Mouse (Mus musculus) C2C12 (cell line): ENCODE data around the gene Xylt1. TPM values are rescaled to one million over a fixed set of nuclear protein-coding genes. Genes with fewer than 3 reads are reported as not detected.

Experiments used
- H3K27me3 ChIP-seq: one replicate; pipeline ENCODE4 v1.6.1; 2011; ENCODE audit not compliant: control insufficient read depth, insufficient read depth, insufficient read length
- H3K36me3 ChIP-seq: one replicate; pipeline ENCODE4 v1.6.1; 2011; ENCODE audit not compliant: control insufficient read depth, insufficient read depth
- H3K4me3 ChIP-seq: one replicate; pipeline ENCODE4 v1.5.1; 2011; ENCODE audit warnings: mild to moderate bottlenecking, control low read depth; ENCODE audit not compliant: poor library complexity, insufficient read depth, severe bottlenecking
- H3K79me2 ChIP-seq: one replicate; pipeline ENCODE4 v1.6.1; 2011; ENCODE audit not compliant: control insufficient read depth, insufficient read depth
- H3K79me3 ChIP-seq: one replicate; pipeline ENCODE4 v1.6.1; 2011; ENCODE audit warnings: low read depth, control low read depth
- H3ac ChIP-seq: one replicate; pipeline ENCODE3; 2011; ENCODE audit warnings: low read depth; ENCODE audit not compliant: control insufficient read depth, insufficient read length
- CEBPB ChIP-seq: IDR thresholded peaks from one replicate; pipeline ENCODE4 v1.6.1; 2011; ENCODE audit warnings: low read depth, mild to moderate bottlenecking, control low read depth, moderate library complexity
- CTCF ChIP-seq: IDR thresholded peaks from one replicate; pipeline ENCODE4 v1.5.1; 2011; ENCODE audit not compliant: control insufficient read depth, insufficient read depth, insufficient read length
- FOSL1 ChIP-seq: IDR thresholded peaks from one replicate; pipeline ENCODE4 v1.8.0; 2011; ENCODE audit warnings: mild to moderate bottlenecking, low read length; ENCODE audit not compliant: poor library complexity, insufficient read depth, severe bottlenecking
- MAX ChIP-seq: IDR thresholded peaks from one replicate; pipeline ENCODE4 v1.6.1; 2011; ENCODE audit warnings: mild to moderate bottlenecking, control low read depth
- MYOD1 ChIP-seq: IDR thresholded peaks from one replicate; pipeline ENCODE4 v1.6.1; 2011; ENCODE audit warnings: low read depth; ENCODE audit not compliant: control insufficient read depth, insufficient read length
- MYOG ChIP-seq: IDR thresholded peaks from one replicate; pipeline ENCODE4 v1.6.1; 2011; ENCODE audit not compliant: control insufficient read depth, insufficient read length; ENCODE audit errors: extremely low read depth
- USF1 ChIP-seq: IDR thresholded peaks from one replicate; pipeline ENCODE4 v1.6.1; 2011; ENCODE audit warnings: low read depth, mild to moderate bottlenecking, control low read depth, moderate library complexity
- polyA plus RNA-seq: library from polyadenylated mRNA; unstranded; fragments of >200 nt; fragmentation: generic; extraction: Trizol; gene quantifications from one replicate; pipeline ENCODE4 v1.2.1, GENCODE M21; 2012; ENCODE audit warnings: missing spikeins

Xylt1 gene
- polyA plus RNA-seq, 1 experiment = not detected

DNA sequence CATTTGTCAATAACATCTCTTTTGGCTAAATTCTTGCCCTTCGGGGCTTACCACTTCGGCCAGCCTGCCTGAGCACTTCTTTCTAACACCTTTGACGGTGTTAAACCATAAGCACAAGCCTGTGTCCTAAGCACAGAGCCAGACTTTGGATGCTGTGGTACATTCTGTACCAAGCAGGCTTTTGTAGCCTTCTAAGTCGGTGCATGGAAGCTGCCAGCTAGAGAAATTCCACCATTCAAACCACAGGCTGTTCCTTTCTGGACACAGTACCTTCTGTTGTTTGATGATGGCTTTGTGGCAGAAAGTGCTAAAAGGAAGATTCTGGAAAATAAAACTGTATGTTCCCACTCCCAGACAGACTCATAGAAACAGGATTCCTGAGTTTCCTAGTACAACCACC is 277.4 kb downstream of the Xylt1 start:
- Histone ChIP-seq H3K4me3 (no peak overlapping the region), H3K36me3 (no peaks in the 10 kb centered on the region), H3K79me2 (no peaks in the 10 kb centered on the region), H3K79me3 (no peaks in the 10 kb centered on the region), H3ac (no peak overlapping the region), H3K27me3 (no peaks in the 10 kb centered on the region)
- no peak for TF ChIP-seq USF1
- TF ChIP-seq MYOG = no peak
- no peak for TF ChIP-seq CTCF
- no peak for TF ChIP-seq FOSL1
- no peak for TF ChIP-seq MYOD1
- TF ChIP-seq MAX = no peak
- TF ChIP-seq CEBPB = no peak

DNA sequence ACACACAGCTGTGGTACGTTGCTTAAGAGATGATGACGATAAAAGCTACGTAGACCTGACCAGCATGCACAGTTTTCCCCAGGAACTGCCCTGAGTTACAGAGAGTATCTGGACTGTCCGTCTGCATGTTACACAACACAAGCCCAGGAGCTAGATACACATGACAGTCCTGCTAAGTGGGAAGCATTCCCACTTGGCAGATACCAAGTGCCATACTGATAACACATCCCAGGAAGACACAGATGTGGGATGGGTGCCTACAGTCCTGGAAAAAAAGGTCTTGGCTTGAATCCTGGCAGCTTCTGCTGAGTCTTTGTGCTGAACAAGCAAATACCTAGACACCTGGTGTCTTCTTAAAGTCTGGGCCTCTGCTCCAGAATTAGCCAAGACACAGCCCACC is 278.0 kb downstream of the Xylt1 start:
- Histone ChIP-seq H3ac (no peak overlapping the region), H3K36me3 (no peaks in the 10 kb centered on the region), H3K79me3 (no peaks in the 10 kb centered on the region), H3K4me3 (no peak overlapping the region), H3K79me2 (no peaks in the 10 kb centered on the region), H3K27me3 (no peaks in the 10 kb centered on the region)
- no peak for TF ChIP-seq CEBPB
- no peak for TF ChIP-seq MYOG
- TF ChIP-seq FOSL1 = no peak
- TF ChIP-seq MAX = no peak
- TF ChIP-seq USF1 = no peak
- no peak for TF ChIP-seq MYOD1
- TF ChIP-seq CTCF = no peak

DNA sequence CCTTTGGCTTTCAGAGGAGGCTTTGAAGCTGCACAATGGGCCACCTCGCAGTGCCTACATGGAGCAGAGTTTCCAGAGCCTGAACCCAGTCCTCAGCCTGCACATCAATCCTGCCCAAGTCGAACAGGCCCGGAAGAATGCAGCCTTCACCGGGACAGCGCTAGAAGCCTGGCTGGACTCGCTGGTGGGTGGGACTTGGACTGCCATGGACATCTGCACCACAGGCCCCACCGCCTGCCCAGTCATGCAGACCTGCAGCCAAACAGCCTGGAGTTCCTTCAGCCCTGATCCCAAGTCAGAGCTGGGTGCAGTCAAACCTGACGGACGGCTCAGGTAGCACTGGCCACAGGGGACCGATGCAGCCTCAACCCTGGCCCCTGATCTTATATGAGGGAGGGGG is 286.5 kb downstream of the Xylt1 start:
- H3ac ChIP-seq = no peak overlapping the region
- H3K36me3 ChIP-seq = no peaks in the 10 kb centered on the region
- H3K79me2 ChIP-seq = no peaks in the 10 kb centered on the region
- no peak overlapping the region for H3K4me3 ChIP-seq
- no peaks in the 10 kb centered on the region for H3K79me3 ChIP-seq
- no peak for TF ChIP-seq CTCF
- TF ChIP-seq USF1 = no peak
- no peak for TF ChIP-seq FOSL1
- no peak for TF ChIP-seq MYOG
- TF ChIP-seq MAX = no peak
- no peak for TF ChIP-seq MYOD1
- H3K27me3 ChIP-seq = no peaks in the 10 kb centered on the region

DNA sequence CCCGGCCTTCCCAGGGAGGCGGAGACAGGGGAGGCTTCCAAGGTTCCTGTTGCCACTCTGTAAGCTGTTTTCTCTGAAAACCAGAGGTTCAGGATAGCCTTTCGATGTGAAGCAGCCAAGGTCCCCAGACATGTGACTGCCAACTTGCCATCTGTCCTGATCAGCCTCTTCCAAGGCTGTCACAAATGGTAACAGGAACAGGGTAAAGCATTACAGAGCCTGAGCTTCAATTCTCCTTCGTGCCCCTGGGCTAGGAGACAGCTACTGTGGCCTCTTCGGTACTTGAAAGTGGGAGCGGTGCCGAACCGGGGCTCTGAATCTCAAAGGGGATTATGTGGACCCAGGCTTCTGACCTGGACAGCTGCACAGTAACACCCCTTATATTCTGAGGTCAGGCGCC is 287.4 kb downstream of the Xylt1 start:
- TF ChIP-seq MAX = no peak
- TF ChIP-seq FOSL1 = no peak
- TF ChIP-seq MYOD1 = no peak
- no peak for TF ChIP-seq MYOG
- TF ChIP-seq USF1 = no peak
- no peak for TF ChIP-seq CEBPB
- no peak for TF ChIP-seq CTCF
- Histone ChIP-seq H3K4me3 (no peak overlapping the region), H3K36me3 (no peaks in the 10 kb centered on the region), H3K79me2 (no peaks in the 10 kb centered on the region), H3K79me3 (no peaks in the 10 kb centered on the region), H3ac (no peak overlapping the region), H3K27me3 (no peaks in the 10 kb centered on the region)

DNA sequence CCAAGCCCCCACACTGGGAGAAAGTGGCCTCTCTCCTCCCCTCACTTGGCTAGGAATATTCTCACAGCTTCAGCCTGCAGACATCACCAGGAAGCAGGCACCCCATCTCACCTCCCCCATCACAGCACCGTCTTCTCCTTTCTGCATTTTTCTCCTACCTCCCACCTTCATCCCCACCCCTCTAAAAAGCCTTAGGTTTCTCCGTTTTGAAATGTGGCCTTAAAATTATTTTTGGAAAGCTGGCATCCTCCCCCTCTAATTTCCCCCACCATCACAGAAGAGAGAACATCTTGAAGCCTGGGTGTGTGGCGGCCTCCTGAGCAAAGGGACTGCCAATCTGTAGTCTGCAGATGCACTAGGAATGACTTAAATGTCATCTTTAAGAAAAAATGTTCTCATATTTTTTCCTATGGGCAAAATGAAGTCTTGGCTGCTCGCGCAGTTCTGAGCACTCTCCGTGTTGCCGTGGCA is 291.4 kb downstream of the Xylt1 start:
- no peak overlapping the region for H3ac ChIP-seq
- H3K79me3 ChIP-seq = no peaks in the 10 kb centered on the region
- no peaks in the 10 kb centered on the region for H3K36me3 ChIP-seq
- H3K79me2 ChIP-seq = no peaks in the 10 kb centered on the region
- no peak for TF ChIP-seq CEBPB
- TF ChIP-seq MYOG = no peak
- TF ChIP-seq USF1 = no peak
- H3K4me3 ChIP-seq = no peak overlapping the region
- H3K27me3 ChIP-seq = no peaks in the 10 kb centered on the region
